Mouse (Mus musculus): ENCODE measurements around the gene Socs3.

The Socs3 gene

GRCm38 (mm10) chr11:117967249-117968015 lies 2.4 kb downstream of the Socs3 start:
- Histone ChIP-seq H3K4me1 (replicated peaks; ENCODE audit: low read depth, low read length) (peaks cover 78% of the 10 kb centered on the region), H3K36me3 (ENCODE audit: insufficient read depth, low read length) (peaks cover 45% of the 10 kb centered on the region), H3K27me3 (ENCODE audit: insufficient read depth, low read length) (peaks cover 2% of the 10 kb centered on the region; the same call in 1 of the 2 replicates), H3K4me3 (replicated peaks; ENCODE audit: low read length) (peak overlapping the region; percentile 99), H3K9me3 (ENCODE audit: low read length) (no peaks in the 10 kb centered on the region)
- TF ChIP-seq CTCF (conservative IDR thresholded peaks at IDR 0.05; ENCODE audit: low read length), result no peak
- TF ChIP-seq NANOG (IDR thresholded peaks at IDR 0.05; ENCODE audit: borderline replicate concordance, low read length), result no peak
- TF ChIP-seq POU5F1 (IDR thresholded peaks at IDR 0.05; ENCODE audit: borderline replicate concordance, low read length), result no peak

GRCm38 (mm10) chr11:117966506-117967100 lies 3.2 kb downstream of the Socs3 start:
- Histone ChIP-seq H3K4me3 (replicated peaks; ENCODE audit: low read length) (peak overlapping the region; percentile 99), H3K36me3 (ENCODE audit: insufficient read depth, low read length) (peaks cover 45% of the 10 kb centered on the region), H3K9me3 (ENCODE audit: low read length) (no peaks in the 10 kb centered on the region), H3K27me3 (ENCODE audit: insufficient read depth, low read length) (peaks cover 2% of the 10 kb centered on the region; the same call in 1 of the 2 replicates), H3K4me1 (replicated peaks; ENCODE audit: low read depth, low read length) (peaks cover 78% of the 10 kb centered on the region)
- no peak for TF ChIP-seq POU5F1 (IDR thresholded peaks at IDR 0.05; ENCODE audit: borderline replicate concordance, low read length)

DNA sequence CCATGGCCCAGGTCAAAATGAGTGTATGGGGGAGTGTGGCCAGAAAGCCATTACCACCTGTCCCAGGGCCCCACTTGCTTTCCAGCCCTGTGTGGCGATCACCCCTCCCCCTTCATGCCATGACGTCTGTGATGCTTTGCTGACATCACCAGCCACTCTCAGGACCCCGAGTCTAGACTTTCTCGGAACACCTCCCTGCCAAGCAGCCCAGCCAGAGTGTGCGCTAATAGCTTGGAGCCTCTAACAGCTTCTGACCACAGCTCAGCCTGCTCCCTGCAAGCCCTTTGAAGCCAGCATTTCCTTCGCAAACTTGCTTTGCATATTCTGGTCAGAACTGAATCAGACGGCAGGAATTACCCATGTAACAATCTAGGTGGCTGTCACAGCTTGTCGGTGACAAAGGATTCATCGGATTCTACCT lies 4.3 kb downstream of the Socs3 start:
- Histone ChIP-seq H3K4me3 (replicated peaks; ENCODE audit: low read length) (peak overlapping the region; percentile 99), H3K4me1 (replicated peaks; ENCODE audit: low read depth, low read length) (peaks cover 78% of the 10 kb centered on the region), H3K36me3 (ENCODE audit: insufficient read depth, low read length) (peaks cover 45% of the 10 kb centered on the region), H3K27me3 (ENCODE audit: insufficient read depth, low read length) (no peaks in the 10 kb centered on the region), H3K9me3 (ENCODE audit: low read length) (no peaks in the 10 kb centered on the region)
- no peak for TF ChIP-seq POU5F1 (IDR thresholded peaks at IDR 0.05; ENCODE audit: borderline replicate concordance, low read length)
- no peak for TF ChIP-seq NANOG (IDR thresholded peaks at IDR 0.05; ENCODE audit: borderline replicate concordance, low read length)
- TF ChIP-seq CTCF (conservative IDR thresholded peaks at IDR 0.05; ENCODE audit: low read length), result no peak

DNA sequence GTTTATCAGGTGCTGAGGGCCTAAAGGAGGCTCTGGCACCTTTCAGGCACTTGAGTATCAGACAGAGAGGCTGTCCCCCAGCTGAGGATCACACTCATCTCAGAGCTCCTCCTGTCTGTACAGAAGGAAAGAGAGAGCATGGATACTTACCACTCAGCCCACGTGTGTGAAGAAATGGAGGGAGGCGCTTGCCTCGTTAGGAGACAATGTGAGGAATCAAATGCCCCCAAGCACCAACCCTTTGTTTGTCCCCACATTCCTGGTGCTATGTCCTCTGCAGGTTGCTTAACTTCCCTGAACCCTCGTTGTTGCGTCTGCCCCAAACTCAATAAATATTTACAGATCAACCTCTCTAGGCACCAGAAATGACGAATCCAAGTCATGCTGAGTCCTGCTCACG lies 4.8 kb downstream of the Socs3 start:
- peak overlapping the region; percentile 99 for H3K4me3 ChIP-seq (replicated peaks; ENCODE audit: low read length)
- peaks cover 78% of the 10 kb centered on the region for H3K4me1 ChIP-seq (replicated peaks; ENCODE audit: low read depth, low read length)
- no peaks in the 10 kb centered on the region for H3K27me3 ChIP-seq (ENCODE audit: insufficient read depth, low read length)
- peaks cover 45% of the 10 kb centered on the region for H3K36me3 ChIP-seq (ENCODE audit: insufficient read depth, low read length)
- TF ChIP-seq POU5F1 (IDR thresholded peaks at IDR 0.05; ENCODE audit: borderline replicate concordance, low read length) (no peak), CTCF (conservative IDR thresholded peaks at IDR 0.05; ENCODE audit: low read length) (no peak), NANOG (IDR thresholded peaks at IDR 0.05; ENCODE audit: borderline replicate concordance, low read length) (no peak; the same call in 1 of the 2 replicates)
- H3K9me3 ChIP-seq (ENCODE audit: low read length), result no peaks in the 10 kb centered on the region

- Histone ChIP-seq H3K36me3 (ENCODE audit: insufficient read depth, low read length) (peaks cover 45% of the 10 kb centered on the region), H3K4me1 (replicated peaks; ENCODE audit: low read depth, low read length) (peaks cover 81% of the 10 kb centered on the region), H3K9me3 (ENCODE audit: low read length) (no peaks in the 10 kb centered on the region), H3K4me3 (replicated peaks; ENCODE audit: low read length) (peak overlapping the region; percentile 99), H3K27me3 (ENCODE audit: insufficient read depth, low read length) (0 out of 2 replicates have a peak, but pooled peaks cover 2% of the 10 kb centered on the region)
- TF ChIP-seq POU5F1 (IDR thresholded peaks at IDR 0.05; ENCODE audit: borderline replicate concordance, low read length) (no peak), NANOG (IDR thresholded peaks at IDR 0.05; ENCODE audit: borderline replicate concordance, low read length) (no peak), CTCF (conservative IDR thresholded peaks at IDR 0.05; ENCODE audit: low read length) (no peak)
Measured at GRCm38 (mm10) chr11:117964294-117964693, 5.6 kb downstream of the Socs3 start.

DNA sequence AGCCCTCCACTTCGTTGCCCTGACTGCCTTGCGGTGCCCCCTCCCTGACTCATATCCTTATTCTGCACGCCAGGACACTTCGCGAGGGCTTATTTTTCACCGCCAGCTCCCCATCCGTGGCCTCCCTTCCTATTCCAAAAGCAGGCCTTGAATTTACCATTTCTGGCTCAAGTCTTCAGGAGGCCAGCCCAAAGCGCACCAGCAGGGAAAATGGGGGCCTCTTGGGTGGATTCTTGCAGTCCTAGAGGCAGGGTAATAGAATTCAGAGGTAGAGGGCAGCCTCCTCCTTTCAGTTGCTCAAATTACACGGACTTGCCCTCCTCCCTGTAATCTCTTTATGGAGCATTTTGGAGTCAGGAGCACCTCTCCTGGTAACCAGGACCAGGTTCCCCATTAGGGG lies 6.0 kb downstream of the Socs3 start:
- H3K9me3 ChIP-seq (ENCODE audit: low read length), result no peaks in the 10 kb centered on the region
- H3K36me3 ChIP-seq (ENCODE audit: insufficient read depth, low read length), result peaks cover 45% of the 10 kb centered on the region
- H3K4me1 ChIP-seq (replicated peaks; ENCODE audit: low read depth, low read length), result peaks cover 86% of the 10 kb centered on the region
- TF ChIP-seq CTCF (conservative IDR thresholded peaks at IDR 0.05; ENCODE audit: low read length), result no peak
- no peak for TF ChIP-seq POU5F1 (IDR thresholded peaks at IDR 0.05; ENCODE audit: borderline replicate concordance, low read length)
- TF ChIP-seq NANOG (IDR thresholded peaks at IDR 0.05; ENCODE audit: borderline replicate concordance, low read length), result no peak
- 0 out of 2 replicates have a peak, but pooled peaks cover 2% of the 10 kb centered on the region for H3K27me3 ChIP-seq (ENCODE audit: insufficient read depth, low read length)
- peak overlapping the region; percentile 99 for H3K4me3 ChIP-seq (replicated peaks; ENCODE audit: low read length)

GRCm38 (mm10) chr11:117963091-117963793 lies 6.6 kb downstream of the Socs3 start:
- H3K36me3 ChIP-seq (ENCODE audit: insufficient read depth, low read length), result peaks cover 42% of the 10 kb centered on the region
- peak overlapping the region; percentile 99 for H3K4me3 ChIP-seq (replicated peaks; ENCODE audit: low read length)
- peaks cover 5% of the 10 kb centered on the region for H3K27me3 ChIP-seq (ENCODE audit: insufficient read depth, low read length)
- no peaks in the 10 kb centered on the region for H3K9me3 ChIP-seq (ENCODE audit: low read length)
- peaks cover 91% of the 10 kb centered on the region for H3K4me1 ChIP-seq (replicated peaks; ENCODE audit: low read depth, low read length)
- TF ChIP-seq POU5F1 (IDR thresholded peaks at IDR 0.05; ENCODE audit: borderline replicate concordance, low read length) (no peak), NANOG (IDR thresholded peaks at IDR 0.05; ENCODE audit: borderline replicate concordance, low read length) (no peak), CTCF (conservative IDR thresholded peaks at IDR 0.05; ENCODE audit: low read length) (no peak)
